Mouse (Mus musculus) kidney, embryonic 15.5 days (tissue): Measurements from ENCODE around the gene Ppm1j. TPM values are rescaled to one million over a fixed set of nuclear protein-coding genes. Genes with fewer than 3 reads are reported as not detected.

Experiments used
- ATAC-seq: fragments of 200-750 bp; cut with Nextera tagmentation; replicated peaks from 2 replicates; pipeline ENCODE4 v1.8.0; 2017; ENCODE audit warnings: moderate TSS enrichment; ENCODE audit not compliant: low FRiP score
- H3K27ac ChIP-seq: fragments of 300-500 bp; sonication (generic); 2 replicates; pipeline ENCODE4 v1.5.1; 2015; ENCODE audit warnings: mild to moderate bottlenecking, inconsistent platforms
- H3K27me3 ChIP-seq: fragments of 300-500 bp; sonication (generic); 2 replicates; pipeline ENCODE4 v1.6.1; 2015; ENCODE audit warnings: inconsistent platforms
- H3K36me3 ChIP-seq: fragments of 300-500 bp; sonication (generic); 2 replicates; pipeline ENCODE4 v1.6.1; 2015; ENCODE audit warnings: inconsistent platforms
- H3K4me1 ChIP-seq: fragments of 300-500 bp; sonication (generic); 2 replicates; pipeline ENCODE4 v1.6.1; 2015; ENCODE audit warnings: inconsistent platforms
- H3K4me2 ChIP-seq: fragments of 300-500 bp; sonication (generic); 2 replicates; pipeline ENCODE4 v1.6.1; 2015; ENCODE audit warnings: moderate library complexity, mild to moderate bottlenecking, inconsistent platforms
- H3K4me3 ChIP-seq: fragments of 300-500 bp; sonication (generic); replicated peaks from 2 replicates; pipeline ENCODE4 v1.5.1; 2015; ENCODE audit warnings: mild to moderate bottlenecking, inconsistent platforms
- H3K9ac ChIP-seq: fragments of 300-500 bp; sonication (generic); 2 replicates; pipeline ENCODE4 v1.6.1; 2015; ENCODE audit warnings: mild to moderate bottlenecking, inconsistent platforms
- H3K9me3 ChIP-seq: fragments of 300-500 bp; sonication (generic); replicated peaks from 2 replicates; pipeline ENCODE4 v1.6.1; 2016; ENCODE audit warnings: inconsistent platforms
- WGBS: fragments of 180-500 bp; shearing (Covaris S2); methylation state at CpG from one replicate; pipeline ENCODE4 v1.1.7; 2015; ENCODE audit warnings: mixed read lengths; 5-methylcytosine and 5-hydroxymethylcytosine counted together
- polyA plus RNA-seq: library from polyadenylated mRNA; unstranded; fragments of >200 nt; fragmentation: Nextera tagmentation; extraction: Ambion mirVana; gene quantifications from 2 replicates; pipeline ENCODE4 v1.2.1, GENCODE M21; 2015

Ppm1j gene
- polyA plus RNA-seq, 1 experiment from 2014 or later: 6.5 TPM

DNA sequence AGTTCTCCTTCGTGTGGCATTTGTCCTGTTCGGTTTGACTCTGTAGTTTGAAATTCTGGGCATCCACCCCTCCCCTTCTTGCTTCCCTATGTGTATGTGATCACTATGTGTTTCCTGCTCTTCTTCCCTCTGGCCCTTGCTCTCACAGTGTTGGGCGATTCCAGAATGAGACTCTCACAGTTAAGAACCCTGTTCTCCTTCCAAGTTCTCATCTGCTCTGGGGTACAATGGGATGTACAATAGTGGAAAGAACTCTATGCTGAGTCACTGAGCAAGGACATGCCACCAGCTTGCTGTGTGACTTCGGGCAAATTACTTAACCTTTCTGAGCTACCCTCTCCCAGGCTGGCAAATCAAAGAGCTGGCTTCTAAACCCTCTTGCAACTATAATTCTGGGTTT, 13.1 kb upstream of the Ppm1j start:
- H3K9ac ChIP-seq: no peak overlapping the region
- WGBS: 78% methylated on average over 4 of the region's 4 CpGs
- H3K4me1 ChIP-seq: no peaks in the 10 kb centered on the region
- H3K9me3 ChIP-seq: no peaks in the 10 kb centered on the region
- no peaks in the 10 kb centered on the region for H3K27me3 ChIP-seq
- H3K4me3 ChIP-seq: no peak overlapping the region
- ATAC-seq: no peak
- H3K4me2 ChIP-seq: no peak overlapping the region
- H3K27ac ChIP-seq: no peak overlapping the region
- H3K36me3 ChIP-seq: no peaks in the 10 kb centered on the region

DNA sequence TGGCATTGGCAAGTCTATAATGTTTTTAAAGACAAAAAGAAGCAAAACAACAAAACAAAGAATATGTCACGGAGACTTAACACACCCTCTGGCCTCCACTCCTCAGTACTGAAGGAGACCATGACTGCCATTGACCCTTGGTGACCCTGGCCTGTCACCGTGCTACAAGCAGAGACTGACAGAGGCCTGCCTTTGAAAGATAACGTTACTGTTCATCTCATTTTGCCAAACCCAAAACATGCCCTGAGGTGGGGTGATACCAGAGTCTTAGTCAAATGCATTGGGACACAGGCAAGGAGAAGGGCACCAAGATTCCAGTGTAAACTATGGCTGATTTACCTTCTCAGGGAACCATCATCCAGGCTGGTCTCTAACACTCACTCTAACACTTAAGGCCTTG, 11.7 kb upstream of the Ppm1j start:
- WGBS: 31% methylated on average over 3 of the region's 3 CpGs
- H3K4me3 ChIP-seq: no peak overlapping the region
- H3K27me3 ChIP-seq: peaks cover 9% of the 10 kb centered on the region; the same call in 1 of the 2 replicates
- H3K4me1 ChIP-seq: peaks cover 6% of the 10 kb centered on the region; the same call in 1 of the 2 replicates
- H3K4me2 ChIP-seq: no peak overlapping the region
- no peak overlapping the region for H3K27ac ChIP-seq
- no peaks in the 10 kb centered on the region for H3K9me3 ChIP-seq
- no peak overlapping the region for H3K9ac ChIP-seq
- H3K36me3 ChIP-seq: no peaks in the 10 kb centered on the region
- no peak for ATAC-seq

DNA sequence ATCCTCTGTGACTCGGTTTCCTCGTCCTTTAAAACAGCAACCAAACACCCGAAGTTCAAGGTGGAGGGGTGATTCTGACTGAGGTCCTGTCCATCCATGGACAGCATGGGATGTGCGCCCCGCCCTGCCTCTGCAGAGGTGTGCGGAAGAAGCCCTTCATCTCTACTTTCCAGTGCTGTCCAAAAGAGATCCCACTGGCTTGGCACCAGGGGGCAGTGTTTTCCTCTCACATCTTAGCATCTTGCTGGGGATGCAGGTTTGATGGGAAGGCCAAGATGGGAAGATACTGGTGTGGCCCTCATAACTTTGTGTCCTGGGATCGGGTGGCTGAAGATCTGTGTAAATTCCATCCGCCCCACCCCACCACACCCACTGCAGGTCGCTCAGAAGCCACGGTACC, 10.8 kb upstream of the Ppm1j start:
- Histone ChIP-seq H3K27me3 (peaks cover 9% of the 10 kb centered on the region; the same call in 1 of the 2 replicates), H3K4me1 (peaks cover 6% of the 10 kb centered on the region; the same call in 1 of the 2 replicates), H3K9me3 (no peaks in the 10 kb centered on the region), H3K4me3 (no peak overlapping the region), H3K9ac (no peak overlapping the region), H3K27ac (no peak overlapping the region), H3K4me2 (no peak overlapping the region), H3K36me3 (no peaks in the 10 kb centered on the region)
- WGBS: 62% methylated on average over 10 of the region's 10 CpGs
- ATAC-seq: no peak

DNA sequence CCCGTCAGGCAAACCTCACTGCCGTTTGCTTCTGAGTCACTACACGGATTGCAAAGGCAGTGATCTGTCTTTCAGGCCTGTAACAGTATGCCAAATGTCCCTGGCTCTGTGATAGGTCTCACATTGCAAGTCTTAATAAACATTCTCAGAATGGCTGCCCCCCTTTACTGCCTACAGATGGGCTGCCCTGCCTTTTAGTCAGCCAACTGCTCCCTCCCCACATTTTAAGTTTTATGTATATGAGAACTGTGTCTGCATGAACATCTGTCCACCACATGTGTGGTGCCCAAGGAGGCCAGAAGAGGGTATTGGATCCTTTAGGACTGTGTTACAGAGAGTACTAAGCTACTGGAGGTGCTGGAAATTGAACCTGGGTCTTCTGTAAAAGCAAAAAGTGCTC, 9.9 kb upstream of the Ppm1j start:
- Histone ChIP-seq H3K4me2 (no peak overlapping the region), H3K9me3 (no peaks in the 10 kb centered on the region), H3K27ac (no peak overlapping the region), H3K36me3 (no peaks in the 10 kb centered on the region), H3K9ac (no peak overlapping the region), H3K4me1 (peaks cover 6% of the 10 kb centered on the region; the same call in 1 of the 2 replicates), H3K4me3 (no peak overlapping the region), H3K27me3 (peaks cover 14% of the 10 kb centered on the region)
- ATAC-seq: no peak
- WGBS: 51% methylated on average over 3 of the region's 3 CpGs

DNA sequence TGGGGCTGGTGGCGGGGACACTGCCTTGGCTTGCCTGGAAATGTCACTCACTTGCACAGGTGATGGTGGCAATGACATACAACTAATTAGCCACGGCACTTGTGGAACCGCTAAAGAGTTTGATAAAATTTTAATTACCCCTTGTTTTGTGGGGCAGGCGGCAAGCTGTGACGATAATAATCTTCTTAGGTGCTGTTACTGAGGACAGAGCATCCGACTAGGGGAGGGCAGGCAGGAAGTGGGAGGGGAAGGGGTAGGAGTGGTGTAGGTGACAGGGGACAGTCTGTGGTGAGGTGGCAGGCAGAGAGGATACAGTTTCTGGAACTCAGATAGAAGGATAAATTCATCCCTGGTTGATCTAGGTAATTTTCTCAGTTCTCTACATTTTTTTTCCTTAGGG, 9.4 kb upstream of the Ppm1j start:
- peaks cover 19% of the 10 kb centered on the region for H3K27me3 ChIP-seq
- H3K4me2 ChIP-seq: no peak overlapping the region
- no peaks in the 10 kb centered on the region for H3K9me3 ChIP-seq
- ATAC-seq: no peak
- H3K36me3 ChIP-seq: no peaks in the 10 kb centered on the region
- WGBS: 40% methylated on average over 6 of the region's 6 CpGs
- no peak overlapping the region for H3K4me3 ChIP-seq
- H3K4me1 ChIP-seq: peaks cover 6% of the 10 kb centered on the region; the same call in 1 of the 2 replicates
- H3K27ac ChIP-seq: no peak overlapping the region
- no peak overlapping the region for H3K9ac ChIP-seq

DNA sequence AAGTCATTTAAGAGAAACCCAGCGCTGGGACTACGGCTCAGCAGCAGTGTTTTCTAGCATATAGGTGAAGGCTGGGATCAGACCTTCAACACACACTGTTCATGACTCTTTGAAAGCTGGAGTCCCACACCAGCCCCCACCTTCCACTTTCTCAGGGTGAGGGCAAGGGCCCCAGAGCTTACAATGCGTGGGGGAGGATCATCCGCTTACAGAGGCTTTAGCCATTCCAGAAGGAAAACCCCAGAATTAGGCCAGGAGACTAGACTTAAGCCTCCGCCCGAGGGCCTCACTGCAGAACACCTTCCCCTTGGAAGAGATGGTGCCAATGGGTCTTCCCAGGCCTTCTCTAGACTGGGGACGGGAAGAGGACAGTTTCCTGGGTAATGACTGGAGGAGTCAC, 7.6 kb upstream of the Ppm1j start:
- ATAC-seq: no peak
- WGBS: 68% methylated on average over 7 of the region's 7 CpGs
- Histone ChIP-seq H3K27me3 (peaks cover 38% of the 10 kb centered on the region), H3K4me2 (no peak overlapping the region), H3K4me3 (no peak overlapping the region), H3K9me3 (no peaks in the 10 kb centered on the region), H3K9ac (no peak overlapping the region), H3K36me3 (no peaks in the 10 kb centered on the region), H3K4me1 (peaks cover 12% of the 10 kb centered on the region), H3K27ac (no peak overlapping the region)

- Histone ChIP-seq H3K4me1 (peaks cover 37% of the 10 kb centered on the region), H3K9ac (no peak overlapping the region), H3K27me3 (peaks cover 74% of the 10 kb centered on the region), H3K27ac (no peak overlapping the region), H3K9me3 (no peaks in the 10 kb centered on the region), H3K4me3 (peak overlapping the region; percentile 36), H3K36me3 (no peaks in the 10 kb centered on the region), H3K4me2 (peak overlapping the region; percentile 70)
- WGBS: under 1% methylated on average over 20 of the region's 20 CpGs
- no peak for ATAC-seq
Observed at GRCm38 (mm10) chr3:104777342-104777741, 3.5 kb upstream of the Ppm1j start.

- Histone ChIP-seq H3K27ac (no peak overlapping the region), H3K4me3 (peak overlapping the region; percentile 57; the same call in 1 of the 2 replicates), H3K36me3 (no peaks in the 10 kb centered on the region), H3K9me3 (no peaks in the 10 kb centered on the region), H3K4me1 (peaks cover 42% of the 10 kb centered on the region), H3K27me3 (peaks cover 86% of the 10 kb centered on the region), H3K4me2 (peak overlapping the region; percentile 98; the same call in 1 of the 2 replicates), H3K9ac (no peak overlapping the region)
- no peak for ATAC-seq
- WGBS: 3% methylated on average over 7 of the region's 7 CpGs
Observed at GRCm38 (mm10) chr3:104779949-104780348, 907 bp upstream of the Ppm1j start.

- Histone ChIP-seq H3K4me3 (peak within 1 kb of the TSS; percentile 57), H3K27me3 (peaks cover 84% of the 10 kb centered on the region), H3K36me3 (no peaks in the 10 kb centered on the region), H3K4me1 (peaks cover 42% of the 10 kb centered on the region), H3K27ac (peak within 1 kb of the TSS; percentile 33; the same call in 1 of the 2 replicates), H3K4me2 (peak within 1 kb of the TSS; percentile 98), H3K9ac (peak within 1 kb of the TSS; percentile 53), H3K9me3 (no peaks in the 10 kb centered on the region)
- ATAC-seq: peak; percentile 17
- WGBS: under 1% methylated on average over 26 of the region's 26 CpGs
Observed at GRCm38 (mm10) chr3:104781471-104781903, 631 bp downstream of the Ppm1j start, which contains the start of gene Fam19a3. Gene Fam19a3 (minus strand): TSS chr3:104781840.

GRCm38 (mm10) chr3:104782061-104782681, 1.3 kb downstream of the Ppm1j start:
- WGBS: 13% methylated on average over 12 of the region's 12 CpGs
- peak overlapping the region; percentile 98 for H3K4me2 ChIP-seq
- H3K9ac ChIP-seq: peak overlapping the region; percentile 53
- H3K4me3 ChIP-seq: peak overlapping the region; percentile 57
- peaks cover 39% of the 10 kb centered on the region for H3K4me1 ChIP-seq
- H3K27me3 ChIP-seq: peaks cover 77% of the 10 kb centered on the region
- no peak overlapping the region for H3K27ac ChIP-seq
- H3K9me3 ChIP-seq: no peaks in the 10 kb centered on the region
- no peaks in the 10 kb centered on the region for H3K36me3 ChIP-seq
- ATAC-seq: peak; percentile 16; the same call in 1 of the 2 replicates

- Histone ChIP-seq H3K4me1 (peaks cover 42% of the 10 kb centered on the region), H3K36me3 (no peaks in the 10 kb centered on the region), H3K27ac (0 out of 2 replicates have a peak overlapping the region, but pooled peaks have one; percentile 6), H3K27me3 (peaks cover 58% of the 10 kb centered on the region), H3K4me3 (no peak overlapping the region), H3K4me2 (0 out of 2 replicates have a peak overlapping the region, but pooled peaks have one; percentile 2), H3K9ac (no peak overlapping the region), H3K9me3 (no peaks in the 10 kb centered on the region)
- WGBS: 45% methylated on average over 14 of the region's 14 CpGs
- no peak for ATAC-seq
Observed at GRCm38 (mm10) chr3:104783971-104784500, 3.2 kb downstream of the Ppm1j start.

DNA sequence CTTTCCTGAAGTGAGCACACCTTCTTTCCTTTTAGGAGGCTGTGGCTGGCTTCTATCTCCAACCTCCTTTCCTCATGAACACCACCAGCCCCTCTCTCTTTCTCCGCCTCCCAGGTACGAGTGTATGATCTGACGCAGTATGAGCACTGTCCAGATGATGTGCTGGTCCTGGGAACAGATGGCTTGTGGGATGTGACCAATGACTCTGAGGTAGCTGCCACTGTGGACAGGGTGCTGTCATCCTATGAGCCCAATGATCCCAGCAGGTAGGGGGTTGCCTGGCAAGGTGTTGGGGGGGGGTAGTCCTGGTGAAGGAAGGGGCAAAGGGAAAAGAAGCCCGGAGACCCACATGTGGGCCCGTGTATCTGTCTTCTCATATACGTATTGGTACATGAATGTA, 4.4 kb downstream of the Ppm1j start:
- H3K9me3 ChIP-seq: no peaks in the 10 kb centered on the region
- WGBS: 92% methylated on average over 6 of the region's 6 CpGs

More for the DNA sequence above, 4.4 kb downstream of the Ppm1j start:
- H3K27me3 ChIP-seq: peaks cover 47% of the 10 kb centered on the region
- no peak for ATAC-seq
- H3K9ac ChIP-seq: no peak overlapping the region
- no peaks in the 10 kb centered on the region for H3K36me3 ChIP-seq
- H3K27ac ChIP-seq: no peak overlapping the region
- H3K4me2 ChIP-seq: no peak overlapping the region
- H3K4me3 ChIP-seq: no peak overlapping the region
- H3K4me1 ChIP-seq: peaks cover 49% of the 10 kb centered on the region
